Mouse (Mus musculus) stomach, postnatal 0 days (tissue): ENCODE results near the gene Olfr641. TPM values are rescaled to one million over a fixed set of nuclear protein-coding genes. Genes with fewer than 3 reads are reported as not detected.

Experiments used
- ATAC-seq: fragments of 200-750 bp; cut with Nextera tagmentation; 2 replicates; pipeline ENCODE4 v1.8.0; 2017; ENCODE audit not compliant: low FRiP score, low TSS enrichment
- DNase-seq: peaks from one replicate; pipeline ENCODE4 v3.0.0-alpha.2; 2016; ENCODE audit warnings: low spot score
- H3K27ac ChIP-seq: fragments of 300-500 bp; sonication (generic); replicated peaks from 2 replicates; pipeline ENCODE4 v1.5.1; 2014; ENCODE audit warnings: mild to moderate bottlenecking, control low read depth
- H3K27me3 ChIP-seq: fragments of 300-500 bp; sonication (generic); 2 replicates; pipeline ENCODE4 v1.6.1; 2014; ENCODE audit warnings: low read length; ENCODE audit not compliant: control insufficient read depth, insufficient read depth
- H3K36me3 ChIP-seq: fragments of 300-500 bp; sonication (generic); 2 replicates; pipeline ENCODE4 v1.6.1; 2014; ENCODE audit warnings: low read length, mixed read lengths; ENCODE audit not compliant: control insufficient read depth, insufficient read depth
- H3K4me1 ChIP-seq: fragments of 300-500 bp; sonication (generic); replicated peaks from 2 replicates; pipeline ENCODE4 v1.6.1; 2014; ENCODE audit warnings: antibody characterized with exemption; ENCODE audit not compliant: control insufficient read depth, insufficient read depth
- H3K4me2 ChIP-seq: fragments of 300-500 bp; sonication (generic); replicated peaks from 2 replicates; pipeline ENCODE4 v1.6.1; 2014; ENCODE audit warnings: low read depth, mild to moderate bottlenecking, control low read depth, moderate library complexity
- H3K4me3 ChIP-seq: fragments of 300-500 bp; sonication (generic); 2 replicates; pipeline ENCODE4 v1.5.1; 2014; ENCODE audit warnings: low read depth, low read length, control low read depth
- H3K9ac ChIP-seq: fragments of 300-500 bp; sonication (generic); 2 replicates; pipeline ENCODE4 v1.6.1; 2014; ENCODE audit warnings: mild to moderate bottlenecking, low read length, control low read depth, mixed read lengths
- H3K9me3 ChIP-seq: fragments of 300-500 bp; sonication (generic); 2 replicates; pipeline ENCODE4 v1.6.1; 2016; ENCODE audit warnings: low read length; ENCODE audit not compliant: control insufficient read depth
- CTCF ChIP-seq: IDR thresholded peaks from 2 replicates; pipeline ENCODE4 v1.5.1; 2016; ENCODE audit warnings: antibody characterized with exemption, low read depth, mild to moderate bottlenecking, moderate library complexity
- EP300 ChIP-seq: optimal IDR thresholded peaks from 2 replicates; pipeline ENCODE3; 2016; ENCODE audit warnings: antibody characterized with exemption
- WGBS: fragments of 180-500 bp; shearing (Covaris S2); extraction: QIAGEN DNeasy Blood & Tissue Kit; methylation state at CpG from one replicate; pipeline ENCODE4 v1.1.7; 2014; 5-methylcytosine and 5-hydroxymethylcytosine counted together
- polyA plus RNA-seq: library from polyadenylated mRNA; unstranded; fragments of >200 nt; fragmentation: Nextera tagmentation; extraction: Ambion mirVana; gene quantifications from 2 replicates; pipeline ENCODE4 v1.2.1, GENCODE M21; 2015

Gene Olfr641
- polyA plus RNA-seq, 1 experiment from 2014 or later, result not detected

- WGBS, result 77% methylated on average over 6 of the region's 6 CpGs
- no peak for TF ChIP-seq EP300
- no peak for TF ChIP-seq CTCF
- H3K9ac ChIP-seq, result no peak within 1 kb of the TSS
- ATAC-seq (no peak), DNase-seq (no peak)
- H3K4me2 ChIP-seq, result no peak within 1 kb of the TSS
- H3K27ac ChIP-seq, result no peak within 1 kb of the TSS
- no peak within 1 kb of the TSS for H3K4me3 ChIP-seq
- no peaks in the 10 kb centered on the region for H3K27me3 ChIP-seq
- no peaks in the 10 kb centered on the region for H3K36me3 ChIP-seq
- no peaks in the 10 kb centered on the region for H3K4me1 ChIP-seq
- no peaks in the 10 kb centered on the region for H3K9me3 ChIP-seq
Measured at GRCm38 (mm10) chr7:104025473-104025872, 9.8 kb upstream of the Olfr641 start, which contains the start of gene Olfr640. Gene Olfr640 (minus strand): TSS chr7:104025573.

GRCm38 (mm10) chr7:104026978-104027377, 8.3 kb upstream of the Olfr641 start:
- ATAC-seq (no peak), DNase-seq (no peak)
- Histone ChIP-seq H3K36me3 (no peaks in the 10 kb centered on the region), H3K27me3 (no peaks in the 10 kb centered on the region), H3K4me1 (no peaks in the 10 kb centered on the region), H3K9me3 (no peaks in the 10 kb centered on the region), H3K4me3 (no peak overlapping the region), H3K27ac (no peak overlapping the region), H3K9ac (no peak overlapping the region), H3K4me2 (no peak overlapping the region)
- TF ChIP-seq EP300, result no peak
- no peak for TF ChIP-seq CTCF
- WGBS, result 80% methylated on average over 3 of the region's 3 CpGs

- Histone ChIP-seq H3K9me3 (no peaks in the 10 kb centered on the region), H3K36me3 (no peaks in the 10 kb centered on the region), H3K27me3 (no peaks in the 10 kb centered on the region), H3K4me1 (no peaks in the 10 kb centered on the region), H3K27ac (no peak overlapping the region), H3K4me2 (no peak overlapping the region), H3K9ac (no peak overlapping the region), H3K4me3 (no peak overlapping the region)
- DNase-seq, result no peak
- WGBS, result 88% methylated on average over 4 of the region's 4 CpGs
- TF ChIP-seq EP300, result no peak
- TF ChIP-seq CTCF, result no peak
- ATAC-seq, result no peak
Measured at GRCm38 (mm10) chr7:104050745-104051144, 15.5 kb downstream of the Olfr641 start.

- no peak for TF ChIP-seq EP300
- ATAC-seq (no peak), DNase-seq (no peak)
- Histone ChIP-seq H3K9ac (no peak within 1 kb of the TSS), H3K4me3 (no peak within 1 kb of the TSS), H3K4me1 (no peaks in the 10 kb centered on the region), H3K36me3 (no peaks in the 10 kb centered on the region), H3K9me3 (no peaks in the 10 kb centered on the region), H3K4me2 (no peak within 1 kb of the TSS), H3K27me3 (no peaks in the 10 kb centered on the region), H3K27ac (no peak within 1 kb of the TSS)
- 77% methylated on average over 1 of the region's 1 CpGs for WGBS
Measured at GRCm38 (mm10) chr7:104052566-104052965, 17.3 kb downstream of the Olfr641 start, which contains the start of gene Olfr642. Gene Olfr642 (minus strand): TSS chr7:104052666.

GRCm38 (mm10) chr7:104059215-104059614, 24.0 kb downstream of the Olfr641 start:
- 88% methylated on average over 1 of the region's 1 CpGs for WGBS
- no peaks in the 10 kb centered on the region for H3K27me3 ChIP-seq
- no peak overlapping the region for H3K4me3 ChIP-seq
- no peak for DNase-seq
- no peak overlapping the region for H3K27ac ChIP-seq
- no peaks in the 10 kb centered on the region for H3K36me3 ChIP-seq
- H3K4me2 ChIP-seq, result no peak overlapping the region
- no peak for TF ChIP-seq CTCF
- TF ChIP-seq EP300, result no peak
- no peak for ATAC-seq
- no peaks in the 10 kb centered on the region for H3K9me3 ChIP-seq
- no peak overlapping the region for H3K9ac ChIP-seq
- no peaks in the 10 kb centered on the region for H3K4me1 ChIP-seq

GRCm38 (mm10) chr7:104061345-104061744, 26.1 kb downstream of the Olfr641 start, which contains the start of gene 4930516K23Rik:
Gene 4930516K23Rik (minus strand): TSS chr7:104061445.
- whole genome bisulfite sequencing, result 39% methylated on average over 2 of the region's 2 CpGs
- H3K9me3 ChIP-seq, result no peaks in the 10 kb centered on the region
- H3K36me3 ChIP-seq, result no peaks in the 10 kb centered on the region
- ATAC-seq, result no peak
- H3K9ac ChIP-seq, result no peak within 1 kb of the TSS
- no peak within 1 kb of the TSS for H3K4me2 ChIP-seq
- H3K4me1 ChIP-seq, result no peaks in the 10 kb centered on the region
- TF ChIP-seq CTCF, result no peak
- no peak for TF ChIP-seq EP300
- H3K27me3 ChIP-seq, result no peaks in the 10 kb centered on the region
- H3K27ac ChIP-seq, result no peak within 1 kb of the TSS
- no peak for DNase-seq
- no peak within 1 kb of the TSS for H3K4me3 ChIP-seq
